Mouse (Mus musculus) testis, adult 2 months (tissue): Measurements from ENCODE around the gene Pdcd4. TPM values are rescaled to one million over a fixed set of nuclear protein-coding genes. Genes with fewer than 3 reads are reported as not detected.

Experiments
- H3K27ac ChIP-seq: fragments of 200-500 bp; 2 replicates; pipeline ENCODE4 v1.5.1; 2012; ENCODE audit warnings: low read depth, low read length; ENCODE audit not compliant: control insufficient read depth, insufficient read depth
- H3K27me3 ChIP-seq: fragments of 200-500 bp; 2 replicates; pipeline ENCODE4 v1.6.1; 2012; ENCODE audit warnings: mild to moderate bottlenecking, low read length, moderate library complexity; ENCODE audit not compliant: control insufficient read depth, insufficient read depth
- H3K36me3 ChIP-seq: fragments of 200-500 bp; 2 replicates; pipeline ENCODE4 v1.6.1; 2012; ENCODE audit warnings: mild to moderate bottlenecking, low read length; ENCODE audit not compliant: control insufficient read depth, insufficient read depth
- H3K4me1 ChIP-seq: fragments of 200-500 bp; 2 replicates; pipeline ENCODE4 v1.6.1; 2012; ENCODE audit warnings: low read length; ENCODE audit not compliant: control insufficient read depth, insufficient read depth
- H3K4me3 ChIP-seq: fragments of 200-500 bp; 2 replicates; pipeline ENCODE4 v1.5.1; 2012; ENCODE audit warnings: low read depth, mild to moderate bottlenecking, low read length, moderate library complexity, mixed read lengths; ENCODE audit not compliant: control insufficient read depth
- CTCF ChIP-seq: fragments of 200-500 bp; IDR thresholded peaks from 2 replicates; pipeline ENCODE4 v1.5.1; 2012; ENCODE audit warnings: low read depth, mild to moderate bottlenecking, inconsistent platforms, low read length, moderate library complexity; ENCODE audit not compliant: control insufficient read depth, insufficient read depth, insufficient replicate concordance
- POLR2A ChIP-seq: fragments of 200-500 bp; IDR thresholded peaks from 2 replicates; pipeline ENCODE4 v1.6.1; 2012; ENCODE audit warnings: low read depth, mild to moderate bottlenecking, inconsistent platforms, low read length, moderate library complexity; ENCODE audit not compliant: control insufficient read depth
- polyA plus RNA-seq: library from polyadenylated mRNA; depleted of rRNA; stranded (reverse); fragments of >200 nt; gene quantifications from 2 replicates; pipeline ENCODE4 v1.2.3, GENCODE M21; 2012

Pdcd4 gene
- polyA plus RNA-seq, 1 experiment, result 46.6 TPM

GRCm38 (mm10) chr19:53867238-53867637 lies 24.8 kb upstream of the Pdcd4 start:
- Histone ChIP-seq H3K36me3 (no peaks in the 10 kb centered on the region), H3K4me3 (no peak overlapping the region), H3K27me3 (no peaks in the 10 kb centered on the region), H3K4me1 (no peaks in the 10 kb centered on the region), H3K27ac (no peak overlapping the region)
- TF ChIP-seq POLR2A, result no peak
- TF ChIP-seq CTCF, result no peak

- TF ChIP-seq POLR2A, result no peak
- TF ChIP-seq CTCF, result no peak
- Histone ChIP-seq H3K36me3 (no peaks in the 10 kb centered on the region), H3K27me3 (no peaks in the 10 kb centered on the region), H3K4me1 (no peaks in the 10 kb centered on the region), H3K4me3 (no peak overlapping the region), H3K27ac (no peak overlapping the region)
These were observed 23.9 kb upstream of the Pdcd4 start for GRCm38 (mm10) chr19:53868125-53868524.

GRCm38 (mm10) chr19:53868796-53869195 lies 23.2 kb upstream of the Pdcd4 start:
- H3K4me1 ChIP-seq, result no peaks in the 10 kb centered on the region
- no peaks in the 10 kb centered on the region for H3K36me3 ChIP-seq
- no peaks in the 10 kb centered on the region for H3K27me3 ChIP-seq
- no peak overlapping the region for H3K27ac ChIP-seq
- H3K4me3 ChIP-seq, result no peak overlapping the region
- TF ChIP-seq POLR2A (no peak), CTCF (no peak)

- Histone ChIP-seq H3K27me3 (no peaks in the 10 kb centered on the region), H3K36me3 (no peaks in the 10 kb centered on the region), H3K27ac (no peak overlapping the region), H3K4me3 (no peak overlapping the region), H3K4me1 (no peaks in the 10 kb centered on the region)
- TF ChIP-seq CTCF, result no peak
- TF ChIP-seq POLR2A, result no peak
These were observed 22.3 kb upstream of the Pdcd4 start for GRCm38 (mm10) chr19:53869427-53870385.

- Histone ChIP-seq H3K27ac (no peak overlapping the region), H3K4me1 (no peaks in the 10 kb centered on the region)
These were observed 21.5 kb upstream of the Pdcd4 start for GRCm38 (mm10) chr19:53870568-53870967.

GRCm38 (mm10) chr19:53871502-53871901 lies 20.5 kb upstream of the Pdcd4 start:
- no peak overlapping the region for H3K27ac ChIP-seq
- no peaks in the 10 kb centered on the region for H3K27me3 ChIP-seq
- no peak overlapping the region for H3K4me3 ChIP-seq
- no peaks in the 10 kb centered on the region for H3K36me3 ChIP-seq
- TF ChIP-seq POLR2A (no peak), CTCF (no peak)
- no peaks in the 10 kb centered on the region for H3K4me1 ChIP-seq

More at GRCm38 (mm10) chr19:53870568-53870967, 21.5 kb upstream of the Pdcd4 start:
- Histone ChIP-seq H3K36me3 (no peaks in the 10 kb centered on the region), H3K27me3 (no peaks in the 10 kb centered on the region), H3K4me3 (no peak overlapping the region)
- no peak for TF ChIP-seq CTCF
- TF ChIP-seq POLR2A, result no peak

GRCm38 (mm10) chr19:53872994-53873713 lies 18.9 kb upstream of the Pdcd4 start:
- no peaks in the 10 kb centered on the region for H3K36me3 ChIP-seq
- no peaks in the 10 kb centered on the region for H3K4me1 ChIP-seq
- H3K27ac ChIP-seq, result no peak overlapping the region
- TF ChIP-seq CTCF, result no peak
- TF ChIP-seq POLR2A, result no peak
- no peak overlapping the region for H3K4me3 ChIP-seq
- H3K27me3 ChIP-seq, result no peaks in the 10 kb centered on the region
